Mouse (Mus musculus) myocyte (in vitro differentiated cells): ENCODE data around the gene Hook2.

ENCODE experiments used
- MAX ChIP-seq: IDR thresholded peaks from one replicate; pipeline ENCODE4 v1.6.1; 2011; ENCODE audit warnings: low read depth, mild to moderate bottlenecking, control low read depth
- POLR2A ChIP-seq: IDR thresholded peaks from one replicate; pipeline ENCODE4 v1.6.1; 2011; ENCODE audit warnings: low read depth, mild to moderate bottlenecking, control low read depth, moderate library complexity; ENCODE audit not compliant: insufficient read length

DNA sequence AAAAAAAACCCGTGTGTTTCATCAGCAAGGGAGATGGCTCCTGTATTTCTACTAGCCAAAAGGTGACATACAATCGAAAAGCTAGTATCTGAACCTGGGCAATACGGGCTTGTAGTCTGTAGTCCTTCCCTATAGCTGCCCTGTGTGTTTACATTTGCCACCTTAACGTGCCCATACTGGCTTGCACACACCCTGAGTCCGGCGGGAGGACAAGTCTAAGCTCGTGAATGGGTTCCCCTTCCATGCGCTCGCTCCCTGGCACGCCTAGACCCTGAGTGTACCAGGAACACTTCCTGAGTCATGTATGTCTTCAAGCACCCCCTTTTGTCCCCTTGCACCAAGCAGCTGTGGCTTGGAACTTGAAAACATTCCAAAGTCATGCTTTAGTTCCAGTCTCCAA is 26.3 kb downstream of the Hook2 start:
- TF ChIP-seq POLR2A, result no peak
- no peak for TF ChIP-seq MAX
